Mouse (Mus musculus) layer of hippocampus, adult 8-10 months (tissue): Measurements from ENCODE around the gene Rexo2. TPM values are rescaled to one million over a fixed set of nuclear protein-coding genes. Genes with fewer than 3 reads are reported as not detected.
A peak's percentile ranks its signal among the peaks of the same experiment; 100 is the strongest.
"Not testable (repeated sequence)": the region's sequence is repeated elsewhere in the genome, so short reads cannot be mapped to it uniquely, and the experiment has no call there.

Experiments
- DNase-seq, 2 experiments: peaks; one replicate each; pipeline ENCODE4 v3.0.0; 2022; ENCODE audit warnings: low spot score in 2 of 2
- total RNA-seq, 4 experiments: library from RNA; stranded (reverse); gene quantifications; 2 replicates each; pipeline ENCODE4 v1.2.4; 2022

Rexo2 gene
- total RNA-seq, result 100 to 1,000 TPM in 3 of 4 experiments, 10 to 100 TPM in 1; 88.7 to 109 (median 102) TPM

- peak; percentile 92 to 95 for DNase-seq
Measured at GRCm38 (mm10) chr9:48480411-48481213, at the start of gene Rexo2. Rexo2 (minus strand) TSS chr9:48480623.

- DNase-seq, result no peak
Measured at GRCm38 (mm10) chr9:48526520-48526919, 46.1 kb upstream of the Rexo2 start.

GRCm38 (mm10) chr9:48525566-48525965 lies 45.1 kb upstream of the Rexo2 start:
- no peak for DNase-seq

- DNase-seq, result not testable (repeated sequence)
Measured at GRCm38 (mm10) chr9:48520405-48520804, 40.0 kb upstream of the Rexo2 start.

GRCm38 (mm10) chr9:48517372-48518130 lies 37.1 kb upstream of the Rexo2 start:
- no peak for DNase-seq

- no peak for DNase-seq
Measured at GRCm38 (mm10) chr9:48516615-48517371, 36.4 kb upstream of the Rexo2 start.

GRCm38 (mm10) chr9:48515332-48515731 lies 34.9 kb upstream of the Rexo2 start:
- no peak for DNase-seq

GRCm38 (mm10) chr9:48510134-48510533 lies 29.7 kb upstream of the Rexo2 start:
- no peak for DNase-seq

GRCm38 (mm10) chr9:48504741-48505365 lies 24.4 kb upstream of the Rexo2 start:
- DNase-seq, result peak; percentile 14 to 26

- no peak for DNase-seq
Measured at GRCm38 (mm10) chr9:48503001-48503400, 22.6 kb upstream of the Rexo2 start.

- DNase-seq, result no peak
Measured at GRCm38 (mm10) chr9:48501192-48501591, 20.8 kb upstream of the Rexo2 start.

- no peak for DNase-seq
Measured at GRCm38 (mm10) chr9:48495548-48495932, 15.1 kb upstream of the Rexo2 start.

GRCm38 (mm10) chr9:48494817-48495547 lies 14.6 kb upstream of the Rexo2 start, which contains the start of the genes Rbm7 and Gm5617:
Rbm7 (minus strand) TSS chr9:48495299.
Gm5617 (plus strand) TSS chr9:48495442.
- DNase-seq, result peak; percentile 93

GRCm38 (mm10) chr9:48481214-48482134 lies 1.1 kb upstream of the Rexo2 start:
- DNase-seq, result no peak

- DNase-seq, result no peak
Measured at GRCm38 (mm10) chr9:48479838-48480410, 499 bp downstream of the Rexo2 start.

GRCm38 (mm10) chr9:48478808-48479207 lies 1.6 kb downstream of the Rexo2 start:
- DNase-seq, result no peak

GRCm38 (mm10) chr9:48476236-48477165 lies 3.9 kb downstream of the Rexo2 start:
- no peak for DNase-seq

- DNase-seq, result no peak
Measured at GRCm38 (mm10) chr9:48474367-48474766, 6.1 kb downstream of the Rexo2 start.
